ENCODE assay signal across 9 mouse cellular contexts in the genomic region with DNA sequence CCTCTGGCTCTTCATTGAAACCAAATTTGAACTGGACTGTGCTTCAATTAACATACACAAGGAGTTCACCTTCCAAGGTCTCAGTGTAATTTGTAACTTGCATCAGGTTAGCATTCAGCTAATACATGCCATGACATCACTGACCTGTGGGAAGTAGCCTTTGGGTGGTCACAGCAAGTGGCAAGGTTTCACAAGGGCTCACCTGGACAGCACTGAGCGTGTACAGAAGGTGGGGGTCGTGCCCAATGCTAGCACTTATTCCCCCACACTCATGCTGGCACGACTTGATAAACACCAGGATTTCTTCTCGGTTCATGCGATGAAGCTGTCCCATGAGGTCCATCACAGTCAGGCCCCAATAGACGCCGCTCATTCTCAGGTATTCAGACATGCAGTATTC. TPM values are rescaled to one million over a fixed set of nuclear protein-coding genes. Genes with fewer than 3 reads are reported as not detected.
A peak's percentile ranks its signal among the peaks of the same experiment; 100 is the strongest.
DNase-seq lines count a peak whose midpoint lies in the region; ATAC-seq and TF ChIP-seq lines count a peak whose summit lies in the region.
"Had no signal": no experiment of that assay in that cellular context is flagged by ENCODE, and none has a peak within 500 bp of the region (broad histone marks: within the 10 kb centered on the region; RNA-seq: fewer than 3 reads in every experiment).

No protein-coding gene starts in this region.

- H3K9ac ChIP-seq in heart, embryonic 12.5 days = peak overlapping the region; percentile 99
- H3K9ac ChIP-seq in ES-E14 (ENCODE audit: insufficient read depth, low read depth, low read length, poor library complexity, severe bottlenecking) = peak overlapping the region; percentile 99
- peak overlapping the region; percentile 85; the same call in 1 of the 2 replicates for H3K9ac ChIP-seq in heart, postnatal 0 days (replicated peaks; ENCODE audit: low read depth, low read length)
- 0 out of 2 replicates have a peak overlapping the region, but pooled peaks have one; percentile 7 for H3K9ac ChIP-seq in midbrain, embryonic 12.5 days (replicated peaks)

- ATAC-seq in heart, embryonic 12.5 days (ENCODE audit: insufficient number of reproducible peaks, low FRiP score) = no peak
- no peak for ATAC-seq in heart, postnatal 0 days (ENCODE audit: insufficient read depth, low read depth)
- no peak for ATAC-seq in midbrain, embryonic 12.5 days (ENCODE audit: low FRiP score, low read depth)
- no peak for ATAC-seq in frontal cortex, adult (ENCODE audit: low TSS enrichment)

- DNase-seq in heart, postnatal 36 days = no peak
- peak; percentile 12 for DNase-seq in ES-E14 (ENCODE audit: low read depth, low spot score)
- DNase-seq in heart, postnatal 0 days (ENCODE audit: low spot score) = no peak
- no peak for DNase-seq in cerebellum, adult 11-12 months
- no peak for DNase-seq in spleen, postnatal 36 days (ENCODE audit: low spot score in 2 of 2)

- peak overlapping the region; percentile 90 for H3K4me3 ChIP-seq in heart, embryonic 12.5 days
- H3K4me3 ChIP-seq in ES-E14 (ENCODE audit: insufficient read depth in 1 of 2, low read depth in 1 of 2, low read length in 2 of 2, poor library complexity in 1 of 2, severe bottlenecking in 1 of 2) = peak overlapping the region; percentile 81 to 97
- H3K4me3 ChIP-seq in heart, postnatal 0 days (ENCODE audit: low read depth, low read length) = peak overlapping the region; percentile 75
- H3K4me3 ChIP-seq in midbrain, embryonic 12.5 days = no peak overlapping the region

- H3K4me2 ChIP-seq in heart, embryonic 12.5 days = peak overlapping the region; percentile 84
- peak overlapping the region; percentile 82 for H3K4me2 ChIP-seq in heart, postnatal 0 days (ENCODE audit: low read depth, low read length)
- H3K4me2 ChIP-seq in midbrain, embryonic 12.5 days (replicated peaks) = peak overlapping the region; percentile 80

- H3K27me3 ChIP-seq in heart, embryonic 12.5 days (replicated peaks) = no peaks in the 10 kb centered on the region
- no peaks in the 10 kb centered on the region for H3K27me3 ChIP-seq in heart, postnatal 0 days (ENCODE audit: control insufficient read depth, insufficient read depth, low read length)
- no peaks in the 10 kb centered on the region for H3K27me3 ChIP-seq in midbrain, embryonic 12.5 days

- no peak for TF ChIP-seq CTCF in heart, postnatal 0 days (IDR thresholded peaks at IDR 0.05; ENCODE audit: low read depth)

- peaks cover 41% of the 10 kb centered on the region for H3K4me1 ChIP-seq in heart, embryonic 12.5 days (replicated peaks)
- 0 out of 4 replicates have a peak, but pooled peaks cover 0 to 2% of the 10 kb centered on the region in 2 experiments for H3K4me1 ChIP-seq in ES-E14 (ENCODE audit: control insufficient read depth in 2 of 2, insufficient read depth in 2 of 2, low read length in 2 of 2, poor library complexity in 1 of 2)
- peaks cover 40% of the 10 kb centered on the region for H3K4me1 ChIP-seq in heart, postnatal 0 days (ENCODE audit: control insufficient read depth, insufficient read depth)
- H3K4me1 ChIP-seq in midbrain, embryonic 12.5 days = peaks cover 44% of the 10 kb centered on the region

- no peak for TF ChIP-seq EP300 in heart, postnatal 0 days (IDR thresholded peaks at IDR 0.05; ENCODE audit: low read depth)

- no peaks in the 10 kb centered on the region for H3K9me3 ChIP-seq in heart, embryonic 12.5 days (replicated peaks)
- no peaks in the 10 kb centered on the region for H3K9me3 ChIP-seq in ES-E14 (ENCODE audit: control insufficient read depth, insufficient read depth, low read depth, low read length)
- H3K9me3 ChIP-seq in heart, postnatal 0 days (replicated peaks; ENCODE audit: control insufficient read depth, low read length) = no peaks in the 10 kb centered on the region
- H3K9me3 ChIP-seq in midbrain, embryonic 12.5 days = no peaks in the 10 kb centered on the region

- 60% methylated on average over 7 of the region's 7 CpGs for WGBS in heart, embryonic 12.5 days
- 49% methylated on average over 7 of the region's 7 CpGs for WGBS in heart, postnatal 0 days
- 77% methylated on average over 7 of the region's 7 CpGs for WGBS in midbrain, embryonic 12.5 days

- peak overlapping the region; percentile 93; the same call in 1 of the 2 replicates for H3K27ac ChIP-seq in heart, embryonic 12.5 days (ENCODE audit: poor library complexity, severe bottlenecking)
- peak overlapping the region; percentile 88 for H3K27ac ChIP-seq in ES-E14 (ENCODE audit: insufficient read depth, low read depth, low read length, poor library complexity, severe bottlenecking)
- H3K27ac ChIP-seq in heart, postnatal 0 days (ENCODE audit: low read depth) = peak overlapping the region; percentile 8; the same call in 1 of the 2 replicates
- H3K27ac ChIP-seq in midbrain, embryonic 12.5 days (replicated peaks) = no peak overlapping the region

- intact Hi-C loops in heart, postnatal 36 days (cut with DNase I) = no loop called here

- in situ Hi-C loops in ES-E14 (cut with MboI; ENCODE audit: low sequenced_read_pairs in 2 of 2, unreplicated experiment in 2 of 2) = no loop called here

- peaks cover 58% of the 10 kb centered on the region for H3K36me3 ChIP-seq in heart, embryonic 12.5 days
- H3K36me3 ChIP-seq in ES-E14 (ENCODE audit: control insufficient read depth, insufficient read depth, low read length, poor library complexity, severe bottlenecking) = peaks cover 43% of the 10 kb centered on the region
- peaks cover 58% of the 10 kb centered on the region for H3K36me3 ChIP-seq in heart, postnatal 0 days (replicated peaks; ENCODE audit: control insufficient read depth, insufficient read depth, low read length)
- peaks cover 58% of the 10 kb centered on the region for H3K36me3 ChIP-seq in midbrain, embryonic 12.5 days

TF ChIP-seq in ES-E14, 5 proteins besides CTCF, POLR2A, EP300 and RAD21:
- no peak for TF ChIP-seq HCFC1 (IDR thresholded peaks at IDR 0.05; ENCODE audit: borderline replicate concordance, insufficient read depth, low read length)

RNA-seq across cellular contexts. Expression of a gene that starts 2.3 kb away (rescaled TPM):
- polyA plus RNA-seq in heart, embryonic 12.5 days (2016; fragmentation: Nextera tagmentation; extraction: Ambion mirVana) = 51.5 and 52.6 TPM in 2 replicates
- 10 to 100 TPM; 92.9 to 93.6 TPM for total RNA-seq in heart, postnatal 36 days (2021)
- total RNA-seq in ES-E14 (2012; rRNA removed) = 243 and 307 TPM in 2 replicates
- total RNA-seq in heart, postnatal 0 days (2014; rRNA removed; ENCODE audit: low replicate concordance) = 119 and 159 TPM in 2 replicates
- 56.4 and 58.2 TPM in 2 replicates for polyA plus RNA-seq in heart, postnatal 0 days (2015; fragmentation: Nextera tagmentation; extraction: Ambion mirVana)
- 38.4 and 38.6 TPM in 2 replicates for polyA plus RNA-seq in midbrain, embryonic 12.5 days (2016; fragmentation: Nextera tagmentation; extraction: Ambion mirVana)

RNA-seq across cellular contexts. Expression of a gene that starts 4.6 kb away (rescaled TPM):
- polyA plus RNA-seq in heart, embryonic 12.5 days (2016; fragmentation: Nextera tagmentation; extraction: Ambion mirVana) = 0.05 TPM in 1 of 2 replicates, not detected in the other
- under 1 TPM in 1 of 2 experiments, not detected in 1; 0.14 TPM for total RNA-seq in heart, postnatal 36 days (2021)
- 1.4 and 2.0 TPM in 2 replicates for total RNA-seq in ES-E14 (2012; rRNA removed)
- not detected in 2 replicates for total RNA-seq in heart, postnatal 0 days (2014; rRNA removed; ENCODE audit: low replicate concordance)
- 0.07 TPM in 2 replicates for polyA plus RNA-seq in heart, postnatal 0 days (2015; fragmentation: Nextera tagmentation; extraction: Ambion mirVana)
- 0.07 and 0.14 TPM in 2 replicates for polyA plus RNA-seq in midbrain, embryonic 12.5 days (2016; fragmentation: Nextera tagmentation; extraction: Ambion mirVana)
- polyA plus RNA-seq: liver, adult 2 months had no signal

RNA-seq across cellular contexts. Expression of a gene that starts 33.9 kb away (rescaled TPM):
- polyA plus RNA-seq in heart, embryonic 12.5 days (2016; fragmentation: Nextera tagmentation; extraction: Ambion mirVana) = 181 and 188 TPM in 2 replicates
- 1,000 to 10,000 TPM; 1,212 to 1,313 TPM for total RNA-seq in heart, postnatal 36 days (2021)
- 94.5 and 101 TPM in 2 replicates for total RNA-seq in ES-E14 (2012; rRNA removed)
- 331 and 333 TPM in 2 replicates for total RNA-seq in heart, postnatal 0 days (2014; rRNA removed; ENCODE audit: low replicate concordance)
- 642 and 671 TPM in 2 replicates for polyA plus RNA-seq in heart, postnatal 0 days (2015; fragmentation: Nextera tagmentation; extraction: Ambion mirVana)
- 54.6 and 55.0 TPM in 2 replicates for polyA plus RNA-seq in midbrain, embryonic 12.5 days (2016; fragmentation: Nextera tagmentation; extraction: Ambion mirVana)

Comparison
In these comparisons a context has a peak if more than half of its experiments do, and no peak if none do; other contexts are left out.
1. H3K9ac ChIP-seq: peak in every context shown above with its lines; median percentile 99 in heart, embryonic 12.5 days; 99 in ES-E14; 85 in heart, postnatal 0 days; 7 in midbrain, embryonic 12.5 days.